In genomic region chr2:11245926-11246325, GRCm38 (mm10) we compare ENCODE assay signal across 19 mouse cellular contexts.
"Had no signal": no experiment of that assay in that cellular context is flagged by ENCODE, and none has a peak within 500 bp of the region (broad histone marks: within the 10 kb centered on the region; RNA-seq: fewer than 3 reads in every experiment).

No protein-coding gene starts in this region.

- DNase-seq: liver, postnatal 0 days; lung, adult 2 months; lung, postnatal 14 days; lung, postnatal 36 days; midbrain, embryonic 14.5 days; right cerebral cortex, postnatal 14 days; thymus, adult 2 months; thymus, postnatal 25 days; thymus, postnatal 4 days had no signal

- H3K9me3 ChIP-seq: liver, embryonic 15.5 days; lung, embryonic 15.5 days; megakaryocyte, embryonic 14.5 days; neural tube, embryonic 13.5 days; stomach, embryonic 15.5 days had no signal

- H3K4me3 ChIP-seq: liver, embryonic 15.5 days; lung, embryonic 15.5 days; megakaryocyte, embryonic 14.5 days; neural tube, embryonic 13.5 days; stomach, embryonic 15.5 days had no signal

- H3K27ac ChIP-seq: liver, embryonic 15.5 days; lung, embryonic 15.5 days; macrophage; neural tube, embryonic 13.5 days; stomach, embryonic 15.5 days; stomach, postnatal 0 days had no signal

- H3K36me3 ChIP-seq: liver, embryonic 15.5 days; lung, embryonic 15.5 days; neural tube, embryonic 13.5 days; stomach, embryonic 15.5 days had no signal

- H3K4me2 ChIP-seq: liver, embryonic 15.5 days; lung, embryonic 15.5 days; midbrain, embryonic 11.5 days; neural tube, embryonic 13.5 days; stomach, embryonic 15.5 days had no signal

- ATAC-seq: liver, postnatal 0 days; lung, postnatal 0 days; midbrain, embryonic 16.5 days had no signal

- H3K4me1 ChIP-seq: liver, embryonic 15.5 days; lung, embryonic 15.5 days; neural tube, embryonic 13.5 days; stomach, embryonic 15.5 days had no signal

- H3K27me3 ChIP-seq: liver, embryonic 15.5 days; lung, embryonic 15.5 days; megakaryocyte, embryonic 14.5 days; neural tube, embryonic 13.5 days; stomach, embryonic 15.5 days had no signal

- H3K9ac ChIP-seq: liver, embryonic 15.5 days; liver, postnatal 0 days; lung, embryonic 15.5 days; neural tube, embryonic 13.5 days; stomach, embryonic 15.5 days had no signal
